Mouse (Mus musculus): ENCODE results near the gene Hcar2. TPM values are rescaled to one million over a fixed set of nuclear protein-coding genes. Genes with fewer than 3 reads are reported as not detected.

The Hcar2 gene
- polyA plus RNA-seq, 1 experiment = 2.7 TPM

DNA sequence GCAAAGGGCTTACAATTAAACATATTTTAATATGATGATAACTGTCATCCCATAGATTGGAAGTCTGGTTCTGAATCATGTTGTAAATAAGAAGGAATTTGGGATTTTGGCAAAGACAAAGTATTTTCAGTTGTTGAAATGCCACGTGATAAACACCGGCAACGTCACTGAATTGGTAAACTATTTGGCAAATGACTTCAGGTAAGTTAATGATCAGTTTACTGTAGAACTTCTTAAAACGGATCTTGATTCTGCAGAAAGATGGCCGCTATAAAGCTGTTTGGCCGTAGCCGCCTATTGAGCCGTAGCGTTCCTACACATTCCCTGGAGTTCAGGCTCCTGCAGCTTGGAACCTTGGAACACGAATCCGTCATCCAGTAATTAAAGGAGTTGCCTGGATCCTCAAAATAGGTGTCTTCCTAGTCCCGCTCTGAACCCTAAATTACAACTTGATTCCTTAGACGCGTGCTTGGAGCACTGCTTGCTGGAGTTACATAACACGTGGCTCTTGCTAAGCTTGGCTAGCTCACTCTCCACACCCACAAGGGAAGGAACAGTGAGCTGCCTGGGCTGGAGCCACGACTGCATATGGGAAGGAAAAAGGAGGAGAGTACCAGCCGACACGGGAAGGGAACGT is 46.2 kb downstream of the Hcar2 start:
- H3K27me3 ChIP-seq (ENCODE audit: control insufficient read depth, insufficient read depth, low read length) = no peaks in the 10 kb centered on the region
- no peak overlapping the region for H3K4me3 ChIP-seq (ENCODE audit: control insufficient read depth, insufficient read depth, low read length)
- no peak for DNase-seq
- H3K4me1 ChIP-seq (replicated peaks; ENCODE audit: control insufficient read depth, insufficient read depth, low read length) = no peaks in the 10 kb centered on the region
- H3K27ac ChIP-seq (ENCODE audit: control insufficient read depth, insufficient read depth, low read length) = no peak overlapping the region
- 97% methylated on average over 19 of the region's 19 CpGs for WGBS
- TF ChIP-seq POLR2A (IDR thresholded peaks at IDR 0.05; ENCODE audit: control insufficient read depth, extremely low read depth, insufficient read depth, low read length, poor library complexity) (no peak), CTCF (IDR thresholded peaks at IDR 0.05; ENCODE audit: borderline replicate concordance, control insufficient read depth, extremely low read depth, insufficient read depth, low read length, poor library complexity) (no peak)
- H3K36me3 ChIP-seq (ENCODE audit: control insufficient read depth, insufficient read depth, low read length) = 0 out of 2 replicates have a peak, but pooled peaks cover 3% of the 10 kb centered on the region

DNA sequence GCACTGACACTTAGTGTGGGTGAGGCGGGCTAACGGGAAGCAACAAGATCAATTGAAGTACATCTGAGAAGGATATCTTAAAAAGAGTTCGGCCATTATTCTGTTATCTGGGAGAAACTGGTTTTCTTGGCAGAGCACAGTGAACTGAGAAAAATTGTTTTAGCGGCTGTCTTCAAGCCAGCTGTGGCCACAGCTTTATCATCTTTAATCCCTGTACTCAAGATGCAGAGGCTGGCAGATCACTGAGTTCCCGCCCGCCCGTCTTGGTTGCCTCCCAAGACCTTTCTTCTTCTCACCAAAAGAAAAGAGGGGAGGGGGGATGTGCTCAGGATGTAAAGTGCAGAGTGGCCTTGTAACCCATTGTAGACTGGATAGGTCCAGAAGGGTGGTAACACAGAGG is 48.4 kb downstream of the Hcar2 start:
- no peak overlapping the region for H3K4me3 ChIP-seq (ENCODE audit: control insufficient read depth, insufficient read depth, low read length)

More for the DNA sequence above, 48.4 kb downstream of the Hcar2 start:
- Histone ChIP-seq H3K27me3 (ENCODE audit: control insufficient read depth, insufficient read depth, low read length) (no peaks in the 10 kb centered on the region), H3K36me3 (ENCODE audit: control insufficient read depth, insufficient read depth, low read length) (peaks cover 10% of the 10 kb centered on the region; the same call in 1 of the 2 replicates), H3K27ac (ENCODE audit: control insufficient read depth, insufficient read depth, low read length) (no peak overlapping the region), H3K4me1 (replicated peaks; ENCODE audit: control insufficient read depth, insufficient read depth, low read length) (no peaks in the 10 kb centered on the region)
- TF ChIP-seq CTCF (IDR thresholded peaks at IDR 0.05; ENCODE audit: borderline replicate concordance, control insufficient read depth, extremely low read depth, insufficient read depth, low read length, poor library complexity) (no peak), POLR2A (IDR thresholded peaks at IDR 0.05; ENCODE audit: control insufficient read depth, extremely low read depth, insufficient read depth, low read length, poor library complexity) (no peak)
- 92% methylated on average over 7 of the region's 7 CpGs for WGBS
- DNase-seq = no peak

Other genes with a start within 250 kb of the Hcar2 start
- gene Clip1, start 180.9 kb downstream of the Hcar2 start, polyA plus RNA-seq (2012; rRNA removed) = 17.1 and 17.6 TPM in 2 replicates
- gene Zcchc8, start 144.4 kb downstream of the Hcar2 start, polyA plus RNA-seq (2012; rRNA removed) = 71.5 and 78.8 TPM in 2 replicates
- 18.6 and 22.6 TPM in 2 replicates for gene Rsrc2, start 116.1 kb downstream of the Hcar2 start, polyA plus RNA-seq (2012; rRNA removed)
- gene Kntc1, start 115.8 kb downstream of the Hcar2 start, polyA plus RNA-seq (2012; rRNA removed) = 12.6 and 16.0 TPM in 2 replicates
- gene Hcar1, start 14.5 kb upstream of the Hcar2 start, polyA plus RNA-seq (2012; rRNA removed) = 3.1 and 4.7 TPM in 2 replicates
- 9.7 and 11.8 TPM in 2 replicates for gene Denr, start 41.7 kb upstream of the Hcar2 start, polyA plus RNA-seq (2012; rRNA removed)
- gene Gm43518, start 61.9 kb upstream of the Hcar2 start, polyA plus RNA-seq (2012; rRNA removed) = 0.42 and 0.62 TPM in 2 replicates
- 2.3 and 3.8 TPM in 2 replicates for gene Ccdc62, start 65.2 kb upstream of the Hcar2 start, polyA plus RNA-seq (2012; rRNA removed)
- 12.5 and 13.8 TPM in 2 replicates for gene Hip1r, start 108.1 kb upstream of the Hcar2 start, polyA plus RNA-seq (2012; rRNA removed)
- gene Vps37b, start 166.8 kb upstream of the Hcar2 start, polyA plus RNA-seq (2012; rRNA removed) = 111 and 119 TPM in 2 replicates
- 48.2 and 54.0 TPM in 2 replicates for gene Abcb9, start 230.3 kb upstream of the Hcar2 start, polyA plus RNA-seq (2012; rRNA removed)
- gene Ogfod2, start 246.8 kb upstream of the Hcar2 start, polyA plus RNA-seq (2012; rRNA removed) = 87.7 and 88.9 TPM in 2 replicates